Mouse (Mus musculus) midbrain, embryonic 11.5 days (tissue): Measurements from ENCODE around the gene Mlx. TPM values are rescaled to one million over a fixed set of nuclear protein-coding genes. Genes with fewer than 3 reads are reported as not detected.

Experiments used
- ATAC-seq: fragments of 200-750 bp; cut with Nextera tagmentation; 2 replicates; pipeline ENCODE4 v1.8.0; 2017; ENCODE audit warnings: moderate TSS enrichment, moderate library complexity; ENCODE audit not compliant: low FRiP score
- DNase-seq: peaks from one replicate; pipeline ENCODE4 v3.0.0; 2015; ENCODE audit warnings: low spot score; ENCODE audit errors: missing footprints
- H3K27ac ChIP-seq: fragments of 300-500 bp; sonication (generic); 2 replicates; pipeline ENCODE4 v1.5.1; 2014; ENCODE audit warnings: low read depth, low read length
- H3K27me3 ChIP-seq: fragments of 300-500 bp; sonication (generic); 2 replicates; pipeline ENCODE4 v1.6.1; 2014; ENCODE audit warnings: mild to moderate bottlenecking, low read length, moderate library complexity, mixed read lengths; ENCODE audit not compliant: control insufficient read depth, insufficient read depth
- H3K36me3 ChIP-seq: fragments of 300-500 bp; sonication (generic); 2 replicates; pipeline ENCODE4 v1.6.1; 2014; ENCODE audit warnings: mild to moderate bottlenecking, low read length, moderate library complexity, mixed read lengths; ENCODE audit not compliant: control insufficient read depth, insufficient read depth
- H3K4me1 ChIP-seq: fragments of 300-500 bp; sonication (generic); 2 replicates; pipeline ENCODE4 v1.6.1; 2014; ENCODE audit warnings: low read length; ENCODE audit not compliant: control insufficient read depth, insufficient read depth
- H3K4me2 ChIP-seq: fragments of 300-500 bp; sonication (generic); 2 replicates; pipeline ENCODE4 v1.6.1; 2014; ENCODE audit warnings: mild to moderate bottlenecking, moderate library complexity
- H3K4me3 ChIP-seq: fragments of 300-500 bp; sonication (generic); 2 replicates; pipeline ENCODE4 v1.5.1; 2014; ENCODE audit warnings: low read depth, low read length
- H3K9ac ChIP-seq: fragments of 300-500 bp; sonication (generic); 2 replicates; pipeline ENCODE4 v1.6.1; 2014; ENCODE audit warnings: low read length
- H3K9me3 ChIP-seq: fragments of 300-500 bp; sonication (generic); 2 replicates; pipeline ENCODE4 v1.6.1; 2016; ENCODE audit warnings: low read length; ENCODE audit not compliant: control insufficient read depth
- WGBS: fragments of 180-500 bp; shearing (Covaris S2); extraction: QIAGEN DNeasy Blood & Tissue Kit; methylation state at CpG from one replicate; pipeline ENCODE4 v1.1.7; 2014; 5-methylcytosine and 5-hydroxymethylcytosine counted together
- polyA plus RNA-seq: library from polyadenylated mRNA; unstranded; fragments of >200 nt; fragmentation: Nextera tagmentation; extraction: Ambion mirVana; gene quantifications from 2 replicates; pipeline ENCODE4 v1.2.1, GENCODE M21; 2014

Mlx gene
- polyA plus RNA-seq, 1 experiment from 2014 or later = 47.0 TPM

GRCm38 (mm10) chr11:101084246-101084645 lies 2.8 kb upstream of the Mlx start:
- Histone ChIP-seq H3K4me1 (peaks cover 25% of the 10 kb centered on the region), H3K9me3 (no peaks in the 10 kb centered on the region), H3K27ac (no peak overlapping the region), H3K4me3 (no peak overlapping the region), H3K9ac (no peak overlapping the region), H3K4me2 (no peak overlapping the region), H3K27me3 (peaks cover 23% of the 10 kb centered on the region), H3K36me3 (no peaks in the 10 kb centered on the region; the same call in 1 of the 2 replicates)
- 84% methylated on average over 14 of the region's 14 CpGs for WGBS
- ATAC-seq = no peak
- peak; percentile 41 for DNase-seq

DNA sequence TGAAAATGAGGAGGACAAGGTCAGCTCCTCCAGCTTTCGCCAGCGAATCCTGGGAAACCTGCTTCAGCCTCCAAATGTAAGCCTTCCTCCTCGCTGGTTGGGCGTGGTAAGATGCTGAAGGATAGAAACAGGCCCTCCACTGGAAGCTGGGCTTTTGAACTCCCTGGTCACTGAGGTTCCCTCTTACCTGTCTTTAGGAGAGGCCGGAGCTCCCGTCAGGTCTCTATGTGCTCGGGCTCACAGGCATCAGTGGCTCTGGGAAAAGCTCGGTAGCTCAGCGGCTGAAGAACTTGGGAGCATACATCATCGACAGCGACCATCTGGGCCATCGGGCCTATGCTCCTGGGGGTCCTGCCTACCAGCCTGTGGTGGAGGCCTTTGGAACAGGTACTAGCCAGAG lies 2.3 kb upstream of the Mlx start:
- ATAC-seq (no peak), DNase-seq (no peak)
- Histone ChIP-seq H3K9ac (no peak overlapping the region), H3K36me3 (peaks cover 5% of the 10 kb centered on the region), H3K4me3 (no peak overlapping the region), H3K27me3 (peaks cover 17% of the 10 kb centered on the region), H3K4me1 (peaks cover 25% of the 10 kb centered on the region), H3K9me3 (no peaks in the 10 kb centered on the region), H3K4me2 (no peak overlapping the region), H3K27ac (no peak overlapping the region)
- WGBS = 91% methylated on average over 12 of the region's 12 CpGs

DNA sequence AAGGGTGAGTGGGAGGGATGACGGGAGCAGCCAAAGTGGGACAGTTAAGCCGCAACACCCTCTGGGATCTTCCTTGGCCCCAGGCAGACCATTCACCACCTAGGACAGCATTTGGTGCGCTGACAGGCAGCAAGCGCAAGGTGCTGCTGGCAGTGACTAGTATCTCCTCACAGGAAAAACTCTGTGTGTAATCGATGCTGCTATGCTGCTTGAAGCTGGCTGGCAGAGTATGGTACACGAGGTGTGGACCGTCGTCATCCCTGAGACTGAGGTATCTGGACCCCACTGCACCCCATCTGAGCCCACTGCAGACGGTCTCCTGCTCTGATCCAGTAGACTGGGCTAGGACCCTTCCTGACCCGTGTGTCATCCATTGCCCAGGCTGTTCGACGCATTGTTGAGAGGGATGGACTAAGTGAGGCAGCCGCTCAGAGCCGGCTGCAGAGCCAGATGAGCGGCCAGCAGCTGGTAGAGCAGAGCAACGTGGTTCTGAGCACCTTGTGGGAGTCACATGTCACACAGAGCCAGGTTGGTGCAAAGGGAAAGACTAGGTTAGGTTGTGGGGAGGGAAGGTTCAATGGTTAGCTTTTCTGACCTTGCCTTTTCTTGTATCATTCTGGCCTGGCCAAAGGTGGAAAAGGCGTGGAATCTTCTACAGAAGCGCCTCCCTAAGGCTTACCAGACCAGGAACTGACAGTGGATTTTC lies 1.3 kb upstream of the Mlx start:
- H3K9me3 ChIP-seq = no peaks in the 10 kb centered on the region
- H3K4me2 ChIP-seq = no peak overlapping the region
- 90% methylated on average over 18 of the region's 18 CpGs for WGBS
- DNase-seq (peak; percentile 28), ATAC-seq (no peak)
- no peak overlapping the region for H3K27ac ChIP-seq
- H3K36me3 ChIP-seq = peaks cover 5% of the 10 kb centered on the region
- peaks cover 8% of the 10 kb centered on the region for H3K27me3 ChIP-seq
- no peak overlapping the region for H3K9ac ChIP-seq
- no peak overlapping the region for H3K4me3 ChIP-seq
- peaks cover 25% of the 10 kb centered on the region for H3K4me1 ChIP-seq

DNA sequence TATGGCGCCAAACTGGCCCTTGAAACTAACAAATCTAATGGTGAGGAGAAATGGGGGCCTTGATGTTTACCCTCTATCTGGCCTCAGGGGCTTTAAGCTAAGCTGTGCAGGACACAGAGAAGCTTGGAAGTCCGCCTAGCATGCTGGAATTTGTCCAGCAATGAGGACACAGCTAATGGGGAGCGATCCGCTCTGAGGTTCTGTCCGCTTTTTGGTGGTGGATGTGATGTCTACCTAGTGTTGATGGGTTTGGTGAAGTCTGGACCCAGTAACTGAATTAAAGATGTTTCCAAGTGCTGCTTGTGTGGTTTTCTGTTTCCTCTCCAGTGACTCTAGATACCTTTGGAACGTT lies 778 bp upstream of the Mlx start:
- no peak for DNase-seq
- H3K9ac ChIP-seq = peak overlapping the region; percentile 81
- WGBS = 87% methylated on average over 6 of the region's 6 CpGs
- H3K36me3 ChIP-seq = peaks cover 9% of the 10 kb centered on the region
- peak overlapping the region; percentile 77; the same call in 1 of the 2 replicates for H3K27ac ChIP-seq
- ATAC-seq = no peak
- H3K4me3 ChIP-seq = peak overlapping the region; percentile 80
- peaks cover 3% of the 10 kb centered on the region; the same call in 1 of the 2 replicates for H3K27me3 ChIP-seq
- H3K4me1 ChIP-seq = peaks cover 25% of the 10 kb centered on the region
- peak overlapping the region; percentile 95 for H3K4me2 ChIP-seq
- H3K9me3 ChIP-seq = no peaks in the 10 kb centered on the region

DNA sequence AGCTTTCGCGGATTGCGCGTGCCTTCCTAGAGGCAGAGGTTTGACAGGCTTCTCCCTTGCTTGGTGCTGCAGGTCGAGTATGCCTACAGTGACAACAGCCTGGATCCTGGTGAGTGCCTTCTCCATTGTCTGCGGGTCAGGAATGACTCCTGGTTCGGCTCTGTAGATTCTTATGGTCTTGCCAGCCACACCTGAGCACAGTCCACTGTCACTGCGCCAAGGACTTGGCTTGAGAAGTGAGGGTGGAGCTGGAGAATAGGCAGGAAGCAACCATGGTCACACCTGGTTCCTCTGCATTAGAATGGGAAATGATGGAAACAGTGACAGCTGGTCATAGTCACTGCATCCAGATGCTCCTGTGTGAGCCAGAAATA lies 592 bp downstream of the Mlx start:
- WGBS = 11% methylated on average over 8 of the region's 8 CpGs
- DNase-seq = no peak
- H3K4me2 ChIP-seq = peak overlapping the region; percentile 95
- no peaks in the 10 kb centered on the region for H3K9me3 ChIP-seq
- H3K4me1 ChIP-seq = peaks cover 25% of the 10 kb centered on the region
- H3K9ac ChIP-seq = peak overlapping the region; percentile 81
- H3K4me3 ChIP-seq = peak overlapping the region; percentile 80
- H3K27ac ChIP-seq = 0 out of 2 replicates have a peak overlapping the region, but pooled peaks have one; percentile 27
- H3K36me3 ChIP-seq = peaks cover 13% of the 10 kb centered on the region
- ATAC-seq = no peak
- H3K27me3 ChIP-seq = no peaks in the 10 kb centered on the region

DNA sequence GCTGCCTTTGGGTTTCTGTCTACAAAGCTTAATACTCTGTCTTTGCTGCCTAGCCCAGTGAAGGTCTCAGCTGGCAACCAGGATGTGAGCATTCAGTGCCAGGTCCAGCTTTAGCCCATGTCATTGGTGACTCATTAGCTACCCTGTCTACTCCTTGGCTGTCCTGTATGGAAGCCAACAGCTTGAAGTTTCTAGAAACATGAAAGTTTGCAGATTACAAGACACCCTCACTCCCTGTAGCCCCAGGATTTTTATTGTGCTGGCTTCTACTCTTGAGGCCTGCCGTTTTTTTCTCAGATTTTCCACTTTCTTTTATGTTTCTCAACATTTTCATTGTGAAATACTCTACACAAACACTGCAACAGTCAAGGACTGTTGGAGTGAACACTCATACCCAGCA lies 2.9 kb downstream of the Mlx start:
- DNase-seq (peak; percentile 71), ATAC-seq (no peak)
- H3K9me3 ChIP-seq = no peaks in the 10 kb centered on the region
- no peak overlapping the region for H3K9ac ChIP-seq
- H3K4me1 ChIP-seq = peaks cover 23% of the 10 kb centered on the region
- peaks cover 19% of the 10 kb centered on the region for H3K36me3 ChIP-seq
- H3K4me2 ChIP-seq = no peak overlapping the region
- 93% methylated on average over 1 of the region's 1 CpGs for WGBS
- H3K4me3 ChIP-seq = no peak overlapping the region
- no peak overlapping the region for H3K27ac ChIP-seq
- H3K27me3 ChIP-seq = no peaks in the 10 kb centered on the region

GRCm38 (mm10) chr11:101094930-101095313 lies 7.8 kb downstream of the Mlx start:
- Histone ChIP-seq H3K4me1 (peaks cover 8% of the 10 kb centered on the region), H3K9me3 (no peaks in the 10 kb centered on the region), H3K4me3 (peak overlapping the region; percentile 65), H3K4me2 (peak overlapping the region; percentile 90), H3K27me3 (no peaks in the 10 kb centered on the region), H3K36me3 (peaks cover 26% of the 10 kb centered on the region), H3K27ac (0 out of 2 replicates have a peak overlapping the region, but pooled peaks have one; percentile 20), H3K9ac (peak overlapping the region; percentile 79)
- under 1% methylated on average over 18 of the region's 18 CpGs for WGBS
- ATAC-seq = no peak; the same call in 1 of the 2 replicates
- DNase-seq = no peak

DNA sequence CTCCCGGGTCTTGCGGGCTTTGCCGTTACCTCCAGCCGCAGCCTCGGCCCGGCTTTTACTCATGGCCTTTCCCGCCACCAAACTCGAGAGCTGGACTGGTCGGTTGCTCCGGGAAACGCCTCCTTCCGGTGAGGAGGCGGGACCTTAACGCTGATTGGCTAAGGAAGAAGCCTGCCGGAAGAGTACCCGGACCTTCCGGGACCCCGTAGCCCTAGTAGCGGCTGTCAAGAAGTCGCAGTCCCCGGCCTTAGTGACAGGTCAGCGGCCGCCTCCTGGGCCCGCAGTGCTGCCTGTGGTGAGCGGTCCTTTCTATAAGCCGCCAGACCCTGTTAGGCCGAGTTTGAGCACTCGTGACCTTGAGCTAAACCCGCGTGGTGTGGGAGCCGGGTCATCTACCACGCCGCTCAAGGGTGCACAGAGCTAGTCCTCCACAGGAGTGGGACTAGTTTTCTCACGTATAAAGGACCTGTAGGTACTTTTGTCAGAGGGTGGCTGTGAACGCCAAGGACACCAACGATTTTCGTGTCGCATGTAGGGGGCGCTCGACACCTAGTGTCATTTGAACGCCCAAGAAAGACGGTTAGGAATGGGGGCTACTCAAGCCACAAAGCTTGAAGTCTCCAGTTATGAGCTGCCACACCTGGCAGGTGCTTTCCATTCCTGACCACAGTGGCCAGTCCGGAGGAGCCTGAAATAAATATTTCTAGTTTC lies 8.4 kb downstream of the Mlx start, which contains the start of gene Psmc3ip:
TSS of gene Psmc3ip (minus strand) at position 123 of the 711 bp plus-strand sequence.
- Histone ChIP-seq H3K4me1 (peaks cover 8% of the 10 kb centered on the region), H3K36me3 (peaks cover 27% of the 10 kb centered on the region), H3K9ac (peak within 1 kb of the TSS; percentile 79), H3K9me3 (no peaks in the 10 kb centered on the region), H3K27ac (peak within 1 kb of the TSS; percentile 75), H3K4me3 (peak within 1 kb of the TSS; percentile 65), H3K27me3 (no peaks in the 10 kb centered on the region), H3K4me2 (peak within 1 kb of the TSS; percentile 90)
- DNase-seq = peak; percentile 99
- WGBS = 1% methylated on average over 43 of the region's 43 CpGs
- ATAC-seq = peak; percentile 97

DNA sequence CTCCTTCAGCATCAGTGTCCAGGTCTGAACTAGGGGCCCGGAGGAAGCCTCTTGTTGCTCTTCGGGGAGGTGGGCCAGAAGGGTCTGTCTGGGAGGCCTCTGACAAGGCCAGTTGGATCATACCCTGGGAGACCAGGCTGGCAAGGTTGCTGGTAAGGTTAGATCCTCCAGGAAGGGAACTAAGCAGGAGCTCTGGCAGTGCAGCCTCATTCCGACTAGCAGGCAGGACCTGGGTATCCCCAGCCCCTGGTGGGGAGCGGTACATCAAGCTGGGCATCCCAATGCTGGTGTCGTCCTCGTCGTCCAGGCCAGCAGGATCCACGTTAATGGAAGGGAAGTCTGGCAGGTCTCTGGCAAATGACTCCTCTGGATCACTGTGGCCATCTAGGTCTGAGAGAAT lies 11.2 kb downstream of the Mlx start:
- peaks cover 8% of the 10 kb centered on the region for H3K4me1 ChIP-seq
- H3K27ac ChIP-seq = no peak overlapping the region
- no peak overlapping the region for H3K4me3 ChIP-seq
- no peaks in the 10 kb centered on the region for H3K27me3 ChIP-seq
- ATAC-seq = no peak
- WGBS = 91% methylated on average over 8 of the region's 8 CpGs
- H3K36me3 ChIP-seq = peaks cover 17% of the 10 kb centered on the region
- H3K9me3 ChIP-seq = no peaks in the 10 kb centered on the region
- no peak overlapping the region for H3K4me2 ChIP-seq
- DNase-seq = no peak
- no peak overlapping the region for H3K9ac ChIP-seq
